Mouse (Mus musculus) right cerebral cortex, adult 18-20 months (tissue): ENCODE data around the gene Vps4b.

Source experiments
- DNase-seq: peaks from one replicate; pipeline ENCODE4 v3.0.0; 2022; ENCODE audit warnings: mixed read lengths

Gene Vps4b

DNA sequence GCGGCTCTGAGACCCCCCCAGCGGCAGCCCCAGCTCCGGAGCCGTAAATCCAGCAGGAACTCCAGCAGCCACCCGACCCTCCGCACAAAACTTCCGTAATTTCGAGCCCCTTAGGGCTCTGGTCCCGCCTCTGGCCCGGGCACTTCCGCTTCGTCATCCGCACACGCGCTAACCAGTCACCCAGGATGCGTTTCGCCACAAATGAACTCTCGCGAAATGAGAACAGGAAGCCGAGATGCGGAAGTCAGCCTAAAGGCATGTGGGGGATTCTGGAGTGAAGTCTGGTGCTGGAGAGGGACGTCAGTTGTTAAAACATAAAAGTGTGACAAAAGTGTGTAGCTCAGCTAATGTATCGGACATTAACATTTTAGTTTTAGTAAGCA, at the start of gene Vps4b:
Gene Vps4b, minus strand, starts transcription at position 187 of the 383 bp plus-strand sequence.
- peak; percentile 94 for DNase-seq

DNA sequence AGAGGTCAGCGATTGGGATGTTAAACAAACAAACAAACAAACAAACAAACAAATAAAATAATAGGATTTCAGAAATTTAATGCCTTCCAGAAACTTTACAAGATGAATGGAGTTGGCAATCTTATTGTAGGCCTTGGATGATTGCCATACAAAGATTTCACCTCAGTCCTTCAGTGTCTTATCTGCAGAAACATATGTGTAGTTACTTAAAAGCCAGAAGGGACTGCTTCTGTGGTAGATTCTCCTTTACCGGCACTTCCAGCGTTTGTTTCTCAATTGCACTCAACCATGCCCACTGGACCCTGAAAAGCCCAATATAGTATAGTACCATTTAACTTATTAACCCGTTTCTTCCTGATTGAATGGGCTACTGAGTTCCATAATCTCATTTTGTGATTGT, 32.3 kb upstream of the Vps4b start:
- DNase-seq = no peak

DNA sequence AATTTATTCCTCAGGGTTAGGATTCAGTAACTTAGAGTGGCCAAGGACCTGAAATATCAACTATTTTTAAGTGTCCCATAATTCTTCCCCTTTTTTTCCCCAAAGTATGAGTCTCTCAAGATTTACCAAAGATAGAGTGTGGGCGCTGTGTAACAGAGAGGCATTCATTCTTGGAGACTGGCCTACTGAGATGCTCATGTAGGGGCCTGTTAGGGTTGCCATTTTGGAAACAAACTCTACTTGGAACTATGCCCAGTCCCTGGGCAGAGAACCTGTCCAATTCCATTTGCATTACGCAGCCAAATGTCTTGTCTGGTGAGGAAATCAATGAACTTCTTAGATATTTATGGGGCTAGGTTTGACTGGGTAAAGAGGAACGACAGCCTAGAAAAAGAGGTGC, 25.8 kb upstream of the Vps4b start:
- peak; percentile 11 for DNase-seq

DNA sequence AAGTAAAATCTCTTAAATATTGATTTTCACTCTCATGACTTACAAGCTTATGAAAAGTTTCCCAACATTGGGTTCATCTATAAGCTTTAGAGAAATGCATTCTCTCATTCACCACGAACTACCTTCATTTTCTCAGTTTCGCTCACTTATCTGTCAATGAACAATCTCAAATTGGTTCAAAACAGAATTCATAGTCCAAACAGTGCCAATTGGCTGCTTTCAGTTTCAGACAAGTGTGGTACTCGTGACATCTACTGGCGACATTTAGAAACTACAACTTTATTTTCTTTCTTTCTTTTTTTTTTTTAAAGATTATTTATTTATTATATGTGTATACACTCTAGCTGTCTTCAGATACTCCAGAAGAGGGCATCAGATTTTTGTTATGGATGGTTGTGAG, 21.8 kb upstream of the Vps4b start:
- DNase-seq = no peak

DNA sequence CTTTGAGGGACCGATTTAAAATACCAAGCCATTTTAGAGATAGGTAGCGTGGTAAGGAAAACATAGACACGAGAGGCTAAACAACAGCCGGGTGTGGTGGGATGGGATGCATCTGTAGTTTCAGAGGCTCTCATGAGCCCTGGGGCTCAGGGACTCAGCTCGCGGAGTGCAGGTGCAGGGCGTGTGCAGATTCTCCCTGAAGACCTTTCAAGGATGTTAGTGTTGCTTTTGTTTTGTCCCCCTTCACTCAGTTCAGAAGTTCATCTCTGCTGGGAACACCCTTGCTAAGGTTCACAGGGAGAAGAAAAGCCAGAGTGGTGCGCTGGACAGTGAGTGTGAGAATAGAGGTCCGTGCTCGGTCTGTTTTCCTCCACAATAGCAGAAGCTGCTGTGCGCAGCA, 20.2 kb upstream of the Vps4b start:
- DNase-seq = no peak

DNA sequence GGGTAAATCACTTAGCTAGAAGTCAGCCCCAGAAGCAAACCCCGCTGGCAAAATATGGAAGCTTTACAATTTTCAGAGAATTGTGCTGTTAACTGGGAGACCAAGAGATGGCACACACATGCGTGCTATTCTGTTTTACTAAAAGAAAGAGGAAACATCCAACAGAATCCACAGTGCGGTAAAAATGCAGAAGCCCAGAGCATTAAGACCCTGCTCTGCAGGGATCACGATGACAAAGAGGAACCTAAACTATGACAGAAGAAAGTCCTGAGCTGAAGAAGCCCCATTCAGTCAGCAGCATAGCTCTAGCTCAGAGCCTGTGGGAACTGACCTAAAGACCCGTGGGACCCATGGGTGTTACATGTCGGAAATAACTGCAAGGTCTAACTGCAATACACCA, 18.7 kb upstream of the Vps4b start:
- no peak for DNase-seq

DNA sequence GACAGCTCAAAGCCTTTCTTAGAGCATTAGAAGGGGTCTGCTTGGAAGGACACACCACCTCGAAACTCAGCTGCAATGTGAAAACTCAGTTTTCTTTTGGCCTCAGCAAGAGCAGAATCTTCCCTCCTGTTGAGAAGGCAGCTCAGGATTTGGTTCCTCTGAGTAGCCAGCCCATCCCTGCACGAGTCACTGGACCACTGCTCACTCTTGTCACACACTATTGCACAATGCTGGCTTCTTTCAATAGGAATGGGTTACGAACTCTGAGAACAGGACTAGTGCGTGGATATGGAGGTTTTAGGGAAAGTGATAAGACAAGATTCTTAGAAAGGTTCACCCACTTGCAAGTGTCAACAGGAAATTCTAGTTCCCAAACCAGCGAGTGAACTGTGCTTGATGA, 18.3 kb upstream of the Vps4b start:
- no peak for DNase-seq

DNA sequence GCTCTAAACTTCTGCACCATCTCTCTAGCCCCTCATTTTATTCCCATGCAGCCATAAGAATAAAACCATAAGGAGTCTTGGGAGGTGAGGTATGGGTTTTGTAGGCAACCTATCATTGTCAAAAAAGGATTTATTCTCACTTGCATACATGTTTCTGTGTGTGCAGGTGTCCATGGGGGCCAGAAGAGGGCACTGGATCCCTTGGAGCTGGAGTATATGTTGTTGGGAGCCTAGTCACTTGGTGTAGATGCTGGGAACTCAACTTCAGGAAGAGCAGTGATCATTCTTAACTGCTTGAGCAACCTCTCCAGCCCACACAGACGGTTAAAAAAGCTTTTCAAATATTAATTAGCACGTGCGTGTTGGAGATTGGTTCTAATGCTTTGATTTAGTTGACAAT, 3.4 kb upstream of the Vps4b start:
- no peak for DNase-seq

DNA sequence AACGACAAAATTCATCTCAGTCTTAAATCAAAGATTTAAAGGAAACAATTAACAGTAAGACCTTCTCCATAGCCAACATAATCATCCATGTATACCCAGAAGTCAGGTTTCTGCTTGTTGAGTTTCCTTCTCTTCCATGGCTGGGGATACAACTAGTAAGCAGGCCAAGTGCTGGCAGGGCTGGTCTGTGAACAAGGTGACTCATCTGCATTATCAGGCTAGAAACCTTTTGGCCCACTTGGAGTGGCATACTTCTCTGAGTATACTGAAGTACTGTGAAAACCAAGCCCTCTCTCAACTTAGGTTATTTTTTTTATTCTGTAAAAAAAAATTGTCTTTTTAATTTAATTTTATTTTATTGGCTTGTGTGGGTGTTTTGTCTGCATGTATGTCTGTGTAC, 2.9 kb upstream of the Vps4b start:
- no peak for DNase-seq

DNA sequence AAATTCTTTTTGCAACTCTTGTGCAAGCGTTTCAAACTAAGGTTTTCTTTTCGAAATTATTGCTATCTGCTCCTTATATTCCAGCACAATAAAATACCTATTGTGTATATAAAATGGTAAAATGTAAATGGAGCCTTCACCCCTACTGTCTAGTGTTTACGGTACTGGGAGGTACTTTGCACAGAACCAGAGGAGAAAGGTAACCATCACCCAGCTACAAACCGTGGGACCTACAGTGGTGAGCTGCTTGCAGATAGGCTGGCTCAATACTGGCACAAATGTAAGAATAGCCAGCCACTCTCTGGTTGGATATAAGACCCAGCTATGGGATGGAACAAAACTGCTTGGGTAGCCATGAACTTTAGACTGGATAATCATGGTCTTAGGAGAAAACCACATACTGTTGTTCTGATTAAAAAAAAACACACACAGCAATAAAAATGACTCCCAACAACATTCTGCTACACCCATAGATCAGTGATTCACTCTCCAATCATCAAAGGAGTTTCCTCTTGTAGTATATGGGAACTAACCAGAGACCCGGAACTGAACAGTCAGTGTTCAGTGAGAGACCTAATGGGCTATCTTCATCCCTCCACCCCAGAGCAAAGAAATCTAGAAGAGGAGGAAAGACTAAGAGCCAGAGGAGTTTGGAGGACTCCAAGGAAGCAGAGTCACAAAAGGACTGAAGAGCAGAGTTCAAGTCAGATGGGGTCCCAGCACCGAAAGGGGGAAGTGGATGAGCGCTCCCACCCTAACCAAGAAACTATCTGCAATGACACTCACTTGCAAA, 655 bp upstream of the Vps4b start:
- no peak for DNase-seq

DNA sequence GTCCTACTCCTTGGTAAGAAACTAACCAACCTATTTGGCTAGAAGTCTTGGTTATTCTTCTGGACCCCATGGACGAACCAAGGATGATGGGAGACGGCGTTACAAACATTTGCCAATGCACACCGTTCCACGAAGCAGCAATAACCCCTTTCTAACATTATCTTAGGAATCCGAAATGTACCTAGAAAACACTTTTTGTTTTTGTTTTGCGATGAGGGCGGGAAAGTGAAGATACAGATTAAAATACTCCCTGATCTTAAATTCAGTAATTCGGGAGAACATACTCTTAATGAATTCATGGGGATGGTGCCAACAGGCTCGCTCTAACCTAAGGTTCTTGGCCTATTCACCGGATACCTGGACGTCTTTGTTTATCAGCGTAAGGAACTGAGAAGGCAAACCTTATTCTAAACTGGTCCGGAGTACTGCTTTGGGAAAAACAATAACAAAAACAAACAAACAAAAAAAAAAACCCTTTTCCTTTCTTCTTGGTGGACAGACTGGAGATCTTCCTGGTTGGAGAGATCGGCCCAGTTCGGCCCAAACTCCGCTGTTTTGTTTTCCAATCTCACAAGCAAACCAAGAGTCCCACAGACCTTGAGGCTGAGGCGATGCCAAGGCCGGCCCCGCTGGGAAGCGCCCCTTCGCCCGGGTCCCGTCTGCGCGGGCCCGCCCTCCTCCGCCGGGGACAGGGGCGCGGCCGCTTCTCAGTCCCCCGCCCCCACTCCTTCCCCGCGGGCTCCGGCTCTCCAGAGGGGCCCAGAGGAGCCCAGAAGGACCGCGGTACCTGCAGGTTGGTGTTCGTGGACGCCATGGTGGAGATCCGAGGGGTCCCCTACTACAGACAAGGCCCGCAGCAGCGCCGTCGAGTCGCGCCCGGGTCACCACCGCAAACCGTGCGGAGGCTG, 640 bp downstream of the Vps4b start:
- no peak for DNase-seq

DNA sequence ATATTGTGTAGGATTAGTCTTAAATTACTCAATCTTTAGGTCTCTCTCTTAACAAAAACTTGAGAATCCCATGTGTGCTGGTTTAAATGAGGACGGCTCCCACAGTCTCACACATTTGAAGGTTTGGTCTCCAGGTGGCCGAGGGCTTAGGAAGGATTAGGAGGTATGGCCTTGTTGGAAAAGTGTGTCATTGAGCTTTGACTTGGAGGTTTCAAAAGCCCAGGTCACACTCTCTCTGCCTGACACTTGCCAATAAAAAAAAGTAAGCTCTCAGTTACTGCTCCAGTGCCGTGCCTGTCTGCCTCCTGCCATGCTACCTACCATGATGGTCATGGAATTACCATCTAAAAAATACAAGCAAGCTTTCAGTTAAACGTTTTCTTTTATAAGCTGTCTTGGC, 21.6 kb downstream of the Vps4b start:
- DNase-seq = no peak

DNA sequence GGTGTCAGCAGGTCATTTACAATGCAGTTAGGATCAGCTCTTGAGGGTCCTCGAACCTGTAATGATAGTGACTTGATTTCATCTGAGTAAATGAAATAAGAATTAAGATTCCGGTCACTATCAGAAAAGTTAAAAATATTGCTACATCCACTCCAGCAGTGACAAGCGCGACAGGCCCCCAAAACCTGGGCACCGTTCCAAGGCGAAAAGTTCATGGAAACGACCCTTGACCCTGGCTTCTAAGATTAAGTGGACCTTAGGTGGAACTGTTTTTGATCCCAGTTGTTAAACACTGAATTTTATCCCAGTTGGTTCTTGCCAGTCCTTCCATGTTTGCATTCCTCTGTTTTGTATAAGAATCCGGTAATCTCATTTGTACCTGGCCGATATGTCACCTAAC, 22.4 kb downstream of the Vps4b start:
- DNase-seq = no peak

DNA sequence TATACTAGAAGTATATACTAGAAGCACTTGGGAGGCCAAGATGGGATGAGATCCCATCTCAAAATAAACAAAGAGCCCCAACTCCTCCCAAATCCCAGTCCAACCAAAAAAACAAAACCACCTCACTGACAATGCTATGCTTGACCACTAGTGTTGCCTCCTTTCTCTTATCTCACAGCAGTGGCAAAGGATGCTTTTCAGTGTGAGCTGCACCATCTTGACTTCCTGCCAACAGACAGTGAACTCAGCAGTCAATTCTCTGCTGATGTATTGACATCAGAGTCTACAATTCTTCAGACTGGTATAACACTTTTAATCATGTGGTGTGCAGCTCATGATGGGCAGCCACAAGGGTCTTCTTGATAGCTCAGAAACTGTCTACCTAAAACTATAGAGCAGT, 27.8 kb downstream of the Vps4b start:
- no peak for DNase-seq

DNA sequence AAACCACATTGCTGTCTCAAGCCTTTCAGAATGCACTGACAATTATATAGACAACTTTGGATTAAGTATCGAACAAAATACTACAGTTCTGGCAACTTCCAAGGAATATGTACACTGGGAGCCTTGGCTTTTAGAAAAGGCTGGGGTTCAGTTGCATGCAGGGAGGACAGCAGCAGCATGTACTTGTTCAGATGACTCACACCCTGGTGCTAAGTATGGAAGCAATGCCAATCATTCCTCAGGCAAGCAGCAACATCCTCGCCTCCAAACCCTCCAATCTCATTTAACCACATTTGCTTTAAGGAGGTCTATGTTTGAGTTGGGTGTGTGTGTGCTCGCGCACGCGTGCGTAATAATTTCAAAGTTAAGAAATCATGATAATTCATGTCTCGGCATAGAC, 30.8 kb downstream of the Vps4b start:
- peak; percentile 59 for DNase-seq

DNA sequence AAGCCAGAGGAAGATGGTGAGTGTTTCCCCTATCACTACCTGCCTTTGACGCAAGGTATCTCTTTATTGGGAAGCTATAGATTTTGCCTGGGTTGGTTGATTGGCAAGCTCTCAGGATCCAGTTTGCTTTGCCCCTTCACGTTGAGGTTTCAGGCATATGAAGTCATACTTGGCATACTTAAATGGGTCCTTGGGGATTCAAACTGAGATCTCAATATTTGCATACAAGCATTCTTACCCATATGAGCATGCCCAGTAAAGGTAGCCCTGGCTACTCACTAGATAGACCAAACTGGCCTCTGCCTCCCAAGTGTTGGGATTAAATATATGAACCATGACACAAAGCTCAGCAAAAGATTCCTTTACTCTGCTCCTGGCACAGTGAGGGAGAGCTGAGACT, 31.7 kb downstream of the Vps4b start:
- no peak for DNase-seq

DNA sequence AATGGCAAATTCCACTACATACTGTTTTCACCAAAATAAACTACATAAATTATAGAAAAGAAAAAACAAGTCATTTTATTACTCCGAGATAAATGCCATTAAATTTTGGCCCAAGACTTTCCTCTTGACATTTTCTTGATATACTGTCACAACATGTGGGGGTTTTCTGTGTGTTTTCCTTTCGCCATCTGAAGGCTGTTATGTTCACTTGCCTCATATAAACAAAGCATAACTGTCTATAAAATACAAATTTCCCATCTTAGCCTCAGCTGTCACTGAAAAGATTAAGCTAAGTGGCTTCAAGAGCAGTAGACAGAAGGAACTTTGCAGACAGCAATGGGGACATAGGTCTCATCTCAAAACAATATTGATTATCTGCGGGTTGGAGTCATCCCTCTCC, 32.2 kb downstream of the Vps4b start:
- DNase-seq = no peak

DNA sequence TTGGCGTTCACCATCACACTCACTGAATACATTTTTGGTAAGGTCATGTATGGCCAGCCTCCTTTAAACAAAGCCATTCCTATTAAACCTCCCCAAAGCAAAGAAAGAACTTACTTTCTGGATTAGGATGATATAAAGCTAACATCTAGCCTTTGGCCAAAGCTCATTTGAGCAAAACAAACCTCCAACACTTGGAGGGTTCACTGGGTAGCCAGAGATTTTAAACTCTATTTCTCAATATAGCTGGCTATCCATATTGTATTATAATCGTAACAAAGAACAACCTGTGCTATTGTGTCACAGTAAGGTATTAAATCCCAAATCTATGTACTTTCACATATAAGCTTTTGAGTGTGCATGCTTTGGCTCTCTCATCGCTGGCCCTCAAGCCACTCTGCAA, 35.8 kb downstream of the Vps4b start:
- DNase-seq = no peak

DNA sequence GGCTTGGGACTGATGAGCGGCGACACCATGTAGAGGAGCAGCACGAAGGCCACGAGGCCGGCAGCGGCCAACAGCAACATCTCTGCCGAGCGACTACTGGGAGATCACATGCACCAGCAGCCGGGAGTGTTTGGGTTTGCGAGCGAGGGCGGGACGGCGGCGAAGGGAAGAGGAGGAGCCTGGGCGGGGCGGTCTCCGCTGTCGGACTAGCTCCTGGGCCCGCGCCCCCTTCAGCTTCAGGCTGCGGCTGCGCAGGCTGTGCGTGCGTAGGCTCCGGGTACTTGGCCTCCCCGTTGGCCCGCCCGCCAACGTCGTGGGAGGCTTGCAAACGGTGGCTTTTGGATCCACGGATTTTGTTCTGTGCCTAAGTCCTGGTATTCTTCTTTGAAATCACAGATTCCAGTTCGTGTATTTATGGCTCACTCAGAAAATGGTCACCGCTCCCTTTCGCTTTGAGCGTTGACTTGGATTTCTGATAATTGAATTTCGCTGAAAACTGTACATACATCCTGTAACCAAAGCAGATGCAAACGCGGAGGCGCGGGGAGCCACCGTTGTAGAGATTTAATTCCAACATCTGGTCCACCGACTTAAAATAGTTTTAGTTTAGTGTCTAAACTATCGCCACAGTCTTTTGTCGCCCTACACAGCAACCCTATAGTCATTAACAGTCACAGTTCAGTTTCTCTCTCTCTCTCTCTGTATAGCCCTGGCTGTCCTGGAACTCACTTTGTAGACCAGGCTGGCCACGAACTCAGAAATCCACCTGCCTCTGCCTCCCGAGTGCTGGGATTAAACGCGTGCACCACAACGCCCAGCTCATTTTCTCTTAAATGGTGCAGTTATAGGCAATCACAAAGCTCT, 36.7 kb downstream of the Vps4b start, which contains the start of gene Kdsr:
Gene Kdsr, minus strand, starts transcription at position 156 of the 864 bp plus-strand sequence.
- peak; percentile 99 for DNase-seq

DNA sequence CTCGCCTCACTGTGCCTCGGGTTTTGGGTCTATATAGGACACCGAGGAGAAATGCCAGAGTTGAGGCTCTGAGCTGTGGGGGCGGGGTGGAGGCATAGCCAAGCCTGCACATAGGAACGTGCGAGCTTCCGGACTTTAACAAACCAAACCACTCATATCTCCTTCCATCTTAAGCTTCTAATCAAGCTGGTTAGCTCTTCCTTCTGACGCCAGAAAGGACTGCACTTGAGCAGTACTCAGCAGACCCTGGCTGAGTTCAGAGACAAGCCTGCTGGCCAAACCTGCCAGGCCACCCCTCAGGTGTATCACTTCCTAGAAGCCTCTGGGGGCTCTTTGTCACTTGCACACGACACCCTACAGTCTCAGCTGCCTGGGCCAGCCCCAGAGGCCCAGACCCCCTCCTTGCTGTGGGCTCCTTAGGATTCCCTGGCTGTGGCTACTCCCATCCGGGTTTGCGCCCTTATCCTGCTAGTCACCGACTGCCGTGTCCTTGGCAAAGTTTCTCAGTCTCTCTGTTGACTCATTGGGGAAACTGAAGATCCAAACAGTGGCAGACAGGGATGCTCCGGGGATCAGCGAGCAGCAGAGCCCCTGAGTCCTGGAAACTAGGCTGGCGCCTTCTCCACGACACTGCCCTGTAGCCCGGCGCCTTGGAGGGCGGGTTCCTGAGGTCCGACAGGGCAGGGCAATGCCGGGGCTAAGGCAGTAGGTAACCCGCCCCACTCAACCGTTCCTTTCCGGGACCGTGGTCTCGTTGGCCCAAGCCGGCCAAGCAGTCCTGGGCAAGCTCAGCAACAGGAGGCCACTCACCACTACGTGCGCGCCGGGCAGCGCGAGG, 37.6 kb downstream of the Vps4b start:
- DNase-seq = peak; percentile 31

DNA sequence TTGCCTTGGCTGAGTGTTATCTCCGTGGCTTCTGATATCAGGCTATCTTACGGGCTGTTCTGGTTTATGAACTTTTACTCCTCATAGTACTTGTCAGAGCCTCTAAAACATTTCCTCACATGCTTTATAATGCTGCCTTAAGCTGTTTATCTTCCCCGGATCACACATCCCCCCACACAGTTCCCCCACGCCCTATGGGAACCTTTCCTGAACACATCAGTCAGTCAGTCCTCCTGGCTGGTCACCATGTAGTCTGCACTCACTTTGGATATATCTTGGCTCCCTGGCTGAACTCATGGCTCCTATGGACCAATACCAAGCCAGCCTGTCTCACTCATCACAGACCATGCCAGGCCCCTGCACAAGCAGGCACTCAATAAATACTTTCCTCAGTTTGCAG, 39.9 kb downstream of the Vps4b start:
- DNase-seq = no peak

DNA sequence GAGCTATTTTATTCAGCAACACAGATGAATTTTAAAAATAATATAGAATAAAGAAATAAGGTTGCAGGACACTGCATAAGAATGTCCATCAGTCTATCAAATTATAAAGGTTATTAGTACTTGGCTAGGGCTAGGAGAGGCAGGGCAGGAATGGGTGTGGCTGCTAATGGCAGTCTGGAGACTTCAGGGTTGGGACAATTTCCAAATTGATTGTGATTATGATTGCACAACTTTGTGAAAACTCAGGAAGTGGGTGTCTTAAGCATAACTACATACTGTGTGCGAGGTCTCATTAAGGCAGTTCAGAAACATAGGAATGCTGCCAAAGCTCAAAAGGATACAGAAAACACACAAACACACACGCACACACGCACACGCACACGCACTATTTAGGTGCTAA, 44.5 kb downstream of the Vps4b start:
- DNase-seq = no peak
